Mouse (Mus musculus): Measurements from ENCODE around the gene Pitpnm3. TPM values are rescaled to one million over a fixed set of nuclear protein-coding genes. Genes with fewer than 3 reads are reported as not detected.

Gene Pitpnm3
- polyA plus RNA-seq, 1 experiment from 2014 or later, result 0.41 TPM

DNA sequence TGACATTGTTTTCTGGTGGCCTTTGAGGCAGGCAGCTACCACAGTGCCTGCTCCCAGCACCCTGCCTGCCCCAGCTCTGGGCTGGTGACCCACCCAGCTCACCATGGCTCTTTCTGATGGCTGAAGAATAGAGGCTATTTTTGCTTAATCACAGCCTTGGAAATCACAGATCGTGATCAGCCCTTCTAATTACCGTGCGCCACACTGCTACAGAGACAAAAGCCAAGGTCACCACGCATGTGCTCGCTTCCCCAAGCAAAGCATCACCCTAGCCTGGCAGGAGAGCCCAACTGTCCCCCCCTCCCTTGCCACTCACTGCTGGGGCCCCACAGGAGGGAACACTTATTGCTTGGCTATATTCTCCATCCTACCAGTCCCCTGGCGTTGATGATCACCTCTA lies 55.1 kb downstream of the Pitpnm3 start:
- H3K4me2 ChIP-seq, result no peak overlapping the region
- peak; percentile 46; the same call in 1 of the 2 replicates for ATAC-seq (ENCODE audit: low FRiP score)
- H3K4me1 ChIP-seq, result peaks cover 8% of the 10 kb centered on the region
- no peak overlapping the region for H3K4me3 ChIP-seq (replicated peaks)
- no peaks in the 10 kb centered on the region for H3K9me3 ChIP-seq
- H3K27me3 ChIP-seq, result no peaks in the 10 kb centered on the region
- no peaks in the 10 kb centered on the region for H3K36me3 ChIP-seq (replicated peaks)
- 0 out of 2 replicates have a peak overlapping the region, but pooled peaks have one; percentile 46 for H3K27ac ChIP-seq
- 51% methylated on average over 6 of the region's 6 CpGs for WGBS
- H3K9ac ChIP-seq, result no peak overlapping the region

DNA sequence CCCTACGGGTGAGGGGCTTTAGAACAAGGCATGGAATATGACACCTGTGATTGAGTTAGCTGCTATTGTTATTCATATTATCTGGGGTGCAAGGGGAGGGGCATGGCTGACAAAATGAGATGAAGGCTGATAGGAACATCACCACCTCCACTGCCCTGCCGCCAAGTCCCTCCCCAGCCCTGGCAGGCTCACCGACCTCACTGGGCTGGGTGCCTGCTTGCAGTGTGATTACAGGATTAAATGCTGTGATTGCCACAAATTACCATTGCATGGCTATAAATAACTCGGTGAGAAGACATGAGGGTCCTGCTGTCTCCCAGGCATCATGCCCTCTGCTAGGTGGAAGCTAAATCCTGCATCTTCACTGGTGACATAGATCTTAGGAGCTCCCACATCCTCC lies 56.9 kb downstream of the Pitpnm3 start:
- no peak for ATAC-seq (ENCODE audit: low FRiP score)
- 43% methylated on average over 4 of the region's 4 CpGs for WGBS
- H3K4me1 ChIP-seq, result peaks cover 8% of the 10 kb centered on the region
- no peaks in the 10 kb centered on the region for H3K36me3 ChIP-seq (replicated peaks)
- no peak overlapping the region for H3K27ac ChIP-seq
- no peak overlapping the region for H3K9ac ChIP-seq
- no peak overlapping the region for H3K4me3 ChIP-seq (replicated peaks)
- no peak overlapping the region for H3K4me2 ChIP-seq
- H3K9me3 ChIP-seq, result no peaks in the 10 kb centered on the region
- H3K27me3 ChIP-seq, result 0 out of 2 replicates have a peak, but pooled peaks cover 3% of the 10 kb centered on the region

DNA sequence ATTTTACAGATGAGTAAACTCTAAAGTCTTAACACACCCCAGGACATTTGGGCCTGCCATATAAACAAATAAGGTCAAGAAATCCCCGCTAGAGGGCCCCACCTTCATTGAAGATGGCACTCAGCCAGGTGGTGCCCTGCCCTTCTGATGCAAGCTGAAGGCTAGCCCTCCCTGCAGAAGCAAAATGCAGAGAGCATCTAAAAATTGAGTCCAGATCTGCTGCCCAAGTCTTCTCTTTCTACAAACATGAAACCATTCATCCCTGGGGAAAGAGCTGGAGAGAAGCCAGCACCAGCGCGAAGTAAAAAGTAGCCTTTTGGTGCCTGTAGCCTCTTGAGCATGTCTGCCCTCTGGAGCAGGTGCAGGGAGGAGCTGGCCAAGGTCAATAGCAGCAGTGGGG lies 57.5 kb downstream of the Pitpnm3 start:
- no peaks in the 10 kb centered on the region for H3K36me3 ChIP-seq (replicated peaks)
- no peak overlapping the region for H3K4me3 ChIP-seq (replicated peaks)
- 0 out of 2 replicates have a peak, but pooled peaks cover 3% of the 10 kb centered on the region for H3K27me3 ChIP-seq
- H3K4me1 ChIP-seq, result peaks cover 8% of the 10 kb centered on the region
- no peaks in the 10 kb centered on the region for H3K9me3 ChIP-seq
- no peak overlapping the region for H3K9ac ChIP-seq
- 50% methylated on average over 3 of the region's 3 CpGs for WGBS
- H3K4me2 ChIP-seq, result no peak overlapping the region
- no peak overlapping the region for H3K27ac ChIP-seq
- no peak for ATAC-seq (ENCODE audit: low FRiP score)

DNA sequence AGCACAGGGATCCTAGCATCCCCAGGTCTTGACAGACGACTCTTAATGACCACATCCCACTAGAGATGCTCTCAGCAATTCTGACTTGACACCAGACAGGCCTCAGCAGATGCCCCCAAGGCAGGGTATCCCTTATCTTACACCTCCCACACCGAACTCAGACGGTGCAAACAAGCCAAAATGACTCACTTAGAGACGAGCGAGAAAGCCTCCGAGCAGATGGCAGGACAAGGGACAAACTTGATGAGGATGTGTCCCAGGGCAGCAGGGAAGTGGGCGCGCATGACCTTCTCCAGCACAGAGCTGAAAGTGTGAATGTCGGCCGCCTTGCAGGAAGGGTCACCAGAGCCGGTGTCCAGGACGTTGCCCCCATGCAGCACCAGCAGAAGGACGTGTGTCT lies 61.3 kb downstream of the Pitpnm3 start:
- Histone ChIP-seq H3K9ac (no peak overlapping the region), H3K4me3 (replicated peaks) (no peak overlapping the region), H3K36me3 (replicated peaks) (no peaks in the 10 kb centered on the region), H3K27ac (no peak overlapping the region), H3K9me3 (no peaks in the 10 kb centered on the region), H3K27me3 (0 out of 2 replicates have a peak, but pooled peaks cover 3% of the 10 kb centered on the region), H3K4me2 (no peak overlapping the region), H3K4me1 (peaks cover 11% of the 10 kb centered on the region; the same call in 1 of the 2 replicates)
- 90% methylated on average over 13 of the region's 13 CpGs for WGBS
- no peak for ATAC-seq (ENCODE audit: low FRiP score)

DNA sequence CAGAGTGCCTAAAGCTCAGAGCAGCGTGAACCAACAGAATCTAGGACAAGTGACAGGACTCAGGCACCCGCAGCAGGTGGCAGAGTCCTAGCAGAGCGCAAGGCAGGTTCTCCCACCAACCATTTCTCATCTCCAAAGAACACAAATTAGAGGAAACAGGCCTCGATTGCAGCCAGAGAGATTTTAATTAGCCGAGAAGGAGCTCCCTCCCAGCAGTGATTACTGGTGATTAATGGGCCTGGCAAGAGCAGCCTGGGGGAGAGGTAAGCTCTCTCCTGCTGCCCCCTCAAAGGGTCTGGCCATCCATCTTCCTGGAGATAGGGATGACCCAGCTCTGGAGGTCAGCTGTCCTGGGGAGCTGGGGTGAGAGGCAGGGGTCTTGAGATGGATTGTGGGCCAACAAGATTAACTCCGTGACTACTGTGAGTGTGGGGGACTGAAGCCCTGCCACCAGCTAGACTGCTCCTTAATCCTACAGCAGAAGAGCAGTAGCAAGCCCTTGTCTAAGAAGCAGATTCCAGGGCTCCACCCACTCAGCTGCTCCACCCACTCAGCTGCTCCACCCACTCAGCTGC lies 63.2 kb downstream of the Pitpnm3 start:
- Histone ChIP-seq H3K4me3 (replicated peaks) (no peak overlapping the region), H3K4me2 (no peak overlapping the region), H3K36me3 (replicated peaks) (no peaks in the 10 kb centered on the region), H3K27me3 (0 out of 2 replicates have a peak, but pooled peaks cover 3% of the 10 kb centered on the region), H3K4me1 (0 out of 2 replicates have a peak, but pooled peaks cover 11% of the 10 kb centered on the region), H3K27ac (no peak overlapping the region), H3K9me3 (no peaks in the 10 kb centered on the region), H3K9ac (no peak overlapping the region)
- 52% methylated on average over 6 of the region's 6 CpGs for WGBS
- no peak for ATAC-seq (ENCODE audit: low FRiP score)

DNA sequence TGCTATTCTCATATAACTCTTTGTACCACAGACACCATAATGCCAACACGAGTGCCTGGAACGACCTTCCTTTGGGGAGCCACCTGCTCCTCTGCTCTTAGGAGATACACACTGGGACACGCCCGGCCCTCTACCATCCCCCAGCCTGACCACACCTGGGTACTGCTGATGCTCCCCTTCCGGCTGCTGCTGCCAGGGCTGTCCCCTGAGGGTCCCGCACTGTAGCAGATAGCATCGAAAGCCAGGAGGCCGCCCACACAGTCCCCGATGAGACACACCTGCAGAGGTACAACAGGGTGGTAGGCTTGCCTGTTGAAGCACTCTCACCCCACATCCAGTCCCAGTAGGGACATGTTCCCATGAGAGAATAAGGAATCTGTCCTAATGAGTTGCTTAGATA lies 64.8 kb downstream of the Pitpnm3 start:
- WGBS, result 89% methylated on average over 9 of the region's 9 CpGs
- Histone ChIP-seq H3K27ac (no peak overlapping the region), H3K4me1 (0 out of 2 replicates have a peak, but pooled peaks cover 11% of the 10 kb centered on the region), H3K27me3 (peaks cover 3% of the 10 kb centered on the region; the same call in 1 of the 2 replicates), H3K36me3 (replicated peaks) (no peaks in the 10 kb centered on the region), H3K4me3 (replicated peaks) (no peak overlapping the region), H3K9me3 (no peaks in the 10 kb centered on the region), H3K9ac (no peak overlapping the region), H3K4me2 (no peak overlapping the region)
- no peak for ATAC-seq (ENCODE audit: low FRiP score)

DNA sequence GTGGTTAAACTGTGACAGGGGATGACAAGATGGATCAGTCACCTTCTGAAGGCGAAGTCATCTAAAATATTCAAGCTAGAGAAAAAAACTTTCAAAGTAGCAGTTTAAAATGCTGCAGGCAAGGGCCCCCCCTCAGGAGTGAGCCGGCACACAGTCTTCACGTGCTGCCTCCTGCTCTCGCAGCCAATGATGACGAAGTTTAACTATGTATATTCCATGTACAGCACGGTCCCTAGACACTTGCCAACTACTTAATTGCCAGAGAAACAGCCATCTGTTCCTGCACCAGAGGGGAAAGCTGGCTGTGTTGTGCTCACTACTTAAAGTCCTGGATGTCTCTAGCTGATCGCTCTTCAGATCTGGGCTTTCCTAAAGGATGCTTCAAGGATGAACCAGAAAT lies 67.6 kb downstream of the Pitpnm3 start:
- no peaks in the 10 kb centered on the region for H3K9me3 ChIP-seq
- H3K36me3 ChIP-seq (replicated peaks), result no peaks in the 10 kb centered on the region
- H3K27ac ChIP-seq, result no peak overlapping the region; the same call in 1 of the 2 replicates
- no peak for ATAC-seq (ENCODE audit: low FRiP score)
- 0 out of 2 replicates have a peak, but pooled peaks cover 11% of the 10 kb centered on the region for H3K4me1 ChIP-seq
- peaks cover 6% of the 10 kb centered on the region; the same call in 1 of the 2 replicates for H3K27me3 ChIP-seq
- no peak overlapping the region for H3K9ac ChIP-seq
- H3K4me2 ChIP-seq, result no peak overlapping the region
- WGBS, result 78% methylated on average over 7 of the region's 7 CpGs
- no peak overlapping the region for H3K4me3 ChIP-seq (replicated peaks)

DNA sequence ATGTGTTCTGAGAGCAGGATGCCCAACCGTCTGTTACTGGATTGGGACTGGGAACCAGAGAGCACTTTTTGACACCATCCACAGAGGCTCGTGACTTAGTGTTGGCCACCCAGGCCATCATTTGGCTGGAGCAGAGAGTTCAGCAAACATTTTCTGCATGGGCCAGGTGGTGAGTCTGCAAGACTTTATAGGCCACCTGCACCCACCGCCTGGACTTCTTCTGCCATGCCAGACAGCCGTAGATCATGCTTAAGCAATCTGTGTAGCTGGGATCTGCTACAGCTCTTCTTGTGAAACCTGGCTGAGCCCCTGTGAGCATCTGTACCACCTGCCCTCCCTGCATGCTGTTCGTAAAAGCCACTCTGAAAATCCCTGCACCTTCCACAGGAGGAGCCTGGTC lies 68.3 kb downstream of the Pitpnm3 start:
- Histone ChIP-seq H3K9me3 (no peaks in the 10 kb centered on the region), H3K4me3 (replicated peaks) (no peak overlapping the region), H3K27me3 (peaks cover 6% of the 10 kb centered on the region; the same call in 1 of the 2 replicates), H3K4me2 (no peak overlapping the region), H3K9ac (no peak overlapping the region), H3K4me1 (0 out of 2 replicates have a peak, but pooled peaks cover 6% of the 10 kb centered on the region), H3K27ac (no peak overlapping the region), H3K36me3 (replicated peaks) (no peaks in the 10 kb centered on the region)
- no peak for ATAC-seq (ENCODE audit: low FRiP score)
- WGBS, result 79% methylated on average over 5 of the region's 5 CpGs

DNA sequence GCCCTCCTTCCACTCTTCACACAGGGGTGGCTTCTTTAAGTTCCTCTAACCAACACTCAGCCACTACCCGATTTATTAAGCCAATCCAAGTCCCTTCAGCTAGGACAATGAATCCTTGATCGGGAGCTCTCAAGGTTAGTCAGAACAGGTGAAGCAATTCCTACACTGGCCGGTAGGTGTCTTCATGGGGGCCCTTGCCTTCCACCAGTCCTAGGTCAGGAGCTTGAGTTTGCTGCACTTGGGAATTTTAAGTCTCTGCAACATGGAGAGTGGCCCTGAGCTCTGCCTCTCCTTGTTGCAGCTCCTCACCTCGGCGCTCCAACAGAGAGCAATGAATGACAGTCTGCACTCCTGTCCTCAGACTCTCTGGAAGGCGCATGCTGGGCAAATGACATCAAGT lies 69.2 kb downstream of the Pitpnm3 start:
- WGBS, result 34% methylated on average over 6 of the region's 6 CpGs
- 0 out of 2 replicates have a peak, but pooled peaks cover 3% of the 10 kb centered on the region for H3K4me1 ChIP-seq
- no peaks in the 10 kb centered on the region for H3K36me3 ChIP-seq (replicated peaks)
- peak; percentile 30; the same call in 1 of the 2 replicates for ATAC-seq (ENCODE audit: low FRiP score)
- peaks cover 6% of the 10 kb centered on the region; the same call in 1 of the 2 replicates for H3K27me3 ChIP-seq
- no peak overlapping the region for H3K4me2 ChIP-seq
- no peak overlapping the region for H3K4me3 ChIP-seq (replicated peaks)
- no peak overlapping the region for H3K27ac ChIP-seq
- H3K9ac ChIP-seq, result no peak overlapping the region
- no peaks in the 10 kb centered on the region for H3K9me3 ChIP-seq

DNA sequence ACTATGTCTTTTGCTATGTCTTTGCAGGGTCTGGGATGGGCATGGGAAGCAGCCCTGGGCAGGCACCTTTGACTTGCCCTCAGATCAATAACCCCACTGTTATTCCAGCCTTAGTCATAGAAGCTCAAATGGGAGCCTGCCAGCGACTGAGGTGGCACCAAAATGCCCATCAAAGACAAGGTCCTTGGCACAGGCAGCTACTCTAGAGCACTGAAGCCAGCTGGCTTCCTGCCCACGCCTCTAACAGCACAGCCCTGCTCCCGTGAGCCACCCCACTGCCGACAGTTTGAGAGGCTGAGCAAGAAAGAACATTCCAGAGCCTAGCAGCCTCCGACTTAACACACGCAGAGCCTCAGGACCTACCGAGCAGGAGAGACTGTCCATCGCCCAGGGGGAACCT lies 70.5 kb downstream of the Pitpnm3 start:
- Histone ChIP-seq H3K4me3 (replicated peaks) (no peak overlapping the region), H3K36me3 (replicated peaks) (no peaks in the 10 kb centered on the region), H3K27me3 (peaks cover 6% of the 10 kb centered on the region; the same call in 1 of the 2 replicates), H3K4me1 (no peaks in the 10 kb centered on the region), H3K9ac (no peak overlapping the region), H3K4me2 (no peak overlapping the region), H3K9me3 (no peaks in the 10 kb centered on the region), H3K27ac (no peak overlapping the region)
- no peak for ATAC-seq (ENCODE audit: low FRiP score)
- WGBS, result 85% methylated on average over 8 of the region's 8 CpGs

DNA sequence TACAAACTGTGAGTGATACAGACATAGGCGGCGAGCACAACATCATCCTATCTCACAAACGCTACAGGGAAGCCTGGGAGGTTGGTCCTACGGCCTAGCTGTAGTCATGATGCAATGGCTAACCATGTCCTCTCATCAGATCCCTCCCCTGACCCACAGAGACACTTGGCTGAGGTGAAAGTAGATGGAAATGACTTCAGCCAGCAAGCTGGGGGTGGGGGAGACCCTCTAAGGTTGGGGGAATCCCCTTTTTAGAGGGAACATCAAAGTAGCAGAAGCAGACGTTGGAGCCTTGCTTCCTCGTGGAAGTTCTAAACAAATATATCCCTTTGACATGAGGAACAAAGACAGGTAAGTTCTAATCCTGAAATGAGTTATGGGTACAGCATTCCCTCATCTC lies 71.2 kb downstream of the Pitpnm3 start:
- no peaks in the 10 kb centered on the region for H3K4me1 ChIP-seq
- 83% methylated on average over 6 of the region's 6 CpGs for WGBS

DNA sequence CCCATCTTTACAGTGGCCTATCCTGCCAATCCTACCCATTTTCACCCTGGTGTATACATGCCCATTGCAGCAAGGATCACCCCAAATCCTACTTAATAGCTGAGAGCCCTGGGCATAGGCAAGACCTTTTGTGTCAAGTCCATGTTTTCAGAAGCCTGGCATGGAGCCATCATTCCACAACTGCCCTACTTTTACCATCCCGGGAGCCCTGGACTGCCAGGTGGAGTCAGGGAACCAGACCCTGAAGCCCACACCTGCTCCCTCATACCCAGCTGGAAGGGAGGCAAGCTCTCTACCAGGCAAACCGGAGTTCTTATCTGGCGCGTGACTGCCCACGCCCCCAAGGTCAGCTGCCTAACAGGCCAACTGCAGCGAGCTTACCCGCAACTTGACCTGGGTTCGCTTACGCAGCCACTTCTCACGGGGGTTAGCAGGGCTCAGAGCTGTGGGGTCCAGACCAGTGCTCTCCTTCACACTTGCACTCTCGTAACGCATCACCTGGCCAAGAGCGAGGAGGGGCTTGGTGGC lies 74.4 kb downstream of the Pitpnm3 start:
- no peak overlapping the region for H3K27ac ChIP-seq
- peaks cover 6% of the 10 kb centered on the region; the same call in 1 of the 2 replicates for H3K27me3 ChIP-seq
- H3K9ac ChIP-seq, result no peak overlapping the region
- H3K9me3 ChIP-seq, result no peaks in the 10 kb centered on the region
- no peaks in the 10 kb centered on the region for H3K36me3 ChIP-seq (replicated peaks)
- WGBS, result 84% methylated on average over 13 of the region's 13 CpGs
- no peaks in the 10 kb centered on the region for H3K4me1 ChIP-seq
- ATAC-seq (ENCODE audit: low FRiP score), result no peak
- no peak overlapping the region for H3K4me2 ChIP-seq
- H3K4me3 ChIP-seq (replicated peaks), result no peak overlapping the region

More for the DNA sequence above, 71.2 kb downstream of the Pitpnm3 start:
- no peak overlapping the region for H3K4me2 ChIP-seq
- H3K36me3 ChIP-seq (replicated peaks), result no peaks in the 10 kb centered on the region
- no peak overlapping the region for H3K27ac ChIP-seq
- H3K4me3 ChIP-seq (replicated peaks), result no peak overlapping the region
- no peak for ATAC-seq (ENCODE audit: low FRiP score)
- H3K27me3 ChIP-seq, result peaks cover 6% of the 10 kb centered on the region; the same call in 1 of the 2 replicates
- H3K9me3 ChIP-seq, result no peaks in the 10 kb centered on the region
- no peak overlapping the region for H3K9ac ChIP-seq

DNA sequence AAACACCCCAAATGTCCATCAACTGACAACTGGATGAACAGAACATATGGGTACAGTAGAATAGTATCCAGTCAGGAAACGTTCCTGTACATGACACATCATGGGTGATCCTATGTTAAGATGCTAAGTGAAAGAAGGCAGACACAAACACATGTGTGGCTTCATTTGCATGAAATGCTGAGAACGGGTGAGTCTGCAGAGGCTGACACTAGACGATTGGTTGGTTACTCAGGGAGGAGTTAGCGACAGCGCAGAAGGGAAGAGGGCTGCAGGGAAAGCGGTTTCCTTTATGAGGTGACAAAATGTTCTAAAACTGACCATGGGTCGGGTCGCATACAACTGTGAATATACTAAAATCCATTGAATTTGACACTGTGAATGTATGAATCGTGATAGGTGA lies 75.2 kb downstream of the Pitpnm3 start:
- Histone ChIP-seq H3K4me2 (no peak overlapping the region), H3K36me3 (replicated peaks) (no peaks in the 10 kb centered on the region), H3K27me3 (peaks cover 6% of the 10 kb centered on the region; the same call in 1 of the 2 replicates), H3K27ac (no peak overlapping the region), H3K4me1 (no peaks in the 10 kb centered on the region), H3K9me3 (no peaks in the 10 kb centered on the region), H3K4me3 (replicated peaks) (no peak overlapping the region), H3K9ac (no peak overlapping the region)
- no peak for ATAC-seq (ENCODE audit: low FRiP score)
- 80% methylated on average over 9 of the region's 9 CpGs for WGBS
